Mouse (Mus musculus) forebrain, embryonic 16.5 days (tissue): ENCODE results near the gene Iqgap1. TPM values are rescaled to one million over a fixed set of nuclear protein-coding genes. Genes with fewer than 3 reads are reported as not detected.

Source experiments
- ATAC-seq: fragments of 200-750 bp; cut with Nextera tagmentation; 2 replicates; pipeline ENCODE4 v1.8.0; 2017; ENCODE audit warnings: mild to moderate bottlenecking, moderate library complexity
- H3K27ac ChIP-seq: fragments of 300-500 bp; sonication (generic); 2 replicates; pipeline ENCODE4 v1.5.1; 2014; ENCODE audit warnings: low read length, control low read depth
- H3K27me3 ChIP-seq: fragments of 300-500 bp; sonication (generic); replicated peaks from 2 replicates; pipeline ENCODE4 v1.6.1; 2014; ENCODE audit warnings: low read length; ENCODE audit not compliant: control insufficient read depth, insufficient read depth
- H3K36me3 ChIP-seq: fragments of 300-500 bp; sonication (generic); 2 replicates; pipeline ENCODE4 v1.6.1; 2014; ENCODE audit not compliant: control insufficient read depth, insufficient read depth
- H3K4me1 ChIP-seq: fragments of 300-500 bp; sonication (generic); replicated peaks from 2 replicates; pipeline ENCODE4 v1.6.1; 2014; ENCODE audit warnings: low read length; ENCODE audit not compliant: control insufficient read depth, insufficient read depth
- H3K4me2 ChIP-seq: fragments of 300-500 bp; sonication (generic); 2 replicates; pipeline ENCODE4 v1.6.1; 2014; ENCODE audit warnings: mild to moderate bottlenecking, low read length, control low read depth
- H3K4me3 ChIP-seq: fragments of 300-500 bp; sonication (generic); replicated peaks from 2 replicates; pipeline ENCODE4 v1.5.1; 2014; ENCODE audit warnings: mild to moderate bottlenecking, low read length, control low read depth
- H3K9ac ChIP-seq: fragments of 300-500 bp; sonication (generic); replicated peaks from 2 replicates; pipeline ENCODE4 v1.6.1; 2014; ENCODE audit warnings: low read depth, low read length, control low read depth
- H3K9me3 ChIP-seq: fragments of 300-500 bp; sonication (generic); 2 replicates; pipeline ENCODE4 v1.6.1; 2016; ENCODE audit warnings: low read length; ENCODE audit not compliant: control insufficient read depth
- WGBS: fragments of 180-500 bp; shearing (Covaris S2); extraction: QIAGEN DNeasy Blood & Tissue Kit; methylation state at CpG from one replicate; pipeline ENCODE4 v1.1.7; 2014; 5-methylcytosine and 5-hydroxymethylcytosine counted together
- polyA plus RNA-seq: library from polyadenylated mRNA; unstranded; fragments of >200 nt; fragmentation: Nextera tagmentation; extraction: Ambion mirVana; gene quantifications from 2 replicates; pipeline ENCODE4 v1.2.1, GENCODE M21; 2015

Gene Iqgap1
- 24.5 and 25.9 TPM in 2 replicates for polyA plus RNA-seq

GRCm38 (mm10) chr7:80825843-80826403, at the start of gene Iqgap1:
Gene Iqgap1, minus strand, starts transcription at chr7:80825974.
- H3K27me3 ChIP-seq = no peaks in the 10 kb centered on the region
- no peak within 1 kb of the TSS for H3K27ac ChIP-seq
- H3K4me3 ChIP-seq = no peak within 1 kb of the TSS
- H3K9ac ChIP-seq = no peak within 1 kb of the TSS
- H3K36me3 ChIP-seq = no peaks in the 10 kb centered on the region
- no peaks in the 10 kb centered on the region for H3K4me1 ChIP-seq
- 81% methylated on average over 11 of the region's 11 CpGs for WGBS
- H3K9me3 ChIP-seq = no peaks in the 10 kb centered on the region
- ATAC-seq = no peak
- H3K4me2 ChIP-seq = no peak within 1 kb of the TSS

DNA sequence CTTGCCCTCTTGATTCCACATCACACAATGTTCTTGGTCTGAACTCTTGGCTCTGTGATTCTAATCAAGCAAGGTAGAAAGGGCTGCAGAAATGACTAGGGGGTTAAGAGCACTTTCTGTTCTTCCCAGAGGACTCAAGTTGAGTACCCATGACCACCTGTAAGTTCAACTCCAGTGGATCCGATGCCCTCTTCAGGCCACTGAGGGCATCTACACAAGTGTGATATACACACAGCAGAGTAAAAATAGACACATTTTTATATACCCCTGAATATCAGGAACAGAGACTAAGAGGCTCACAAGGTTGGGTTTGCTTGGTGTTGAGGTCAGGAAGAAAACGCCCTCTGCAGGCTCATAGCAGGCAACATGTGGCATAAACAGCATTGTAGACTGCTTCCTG, 47.9 kb upstream of the Iqgap1 start:
- no peak overlapping the region for H3K4me3 ChIP-seq
- no peaks in the 10 kb centered on the region for H3K27me3 ChIP-seq
- no peak overlapping the region for H3K4me2 ChIP-seq
- ATAC-seq = no peak
- no peaks in the 10 kb centered on the region for H3K9me3 ChIP-seq
- no peak overlapping the region for H3K9ac ChIP-seq
- H3K27ac ChIP-seq = no peak overlapping the region
- H3K36me3 ChIP-seq = peaks cover 33% of the 10 kb centered on the region
- no peaks in the 10 kb centered on the region for H3K4me1 ChIP-seq
- WGBS = 95% methylated on average over 2 of the region's 2 CpGs

DNA sequence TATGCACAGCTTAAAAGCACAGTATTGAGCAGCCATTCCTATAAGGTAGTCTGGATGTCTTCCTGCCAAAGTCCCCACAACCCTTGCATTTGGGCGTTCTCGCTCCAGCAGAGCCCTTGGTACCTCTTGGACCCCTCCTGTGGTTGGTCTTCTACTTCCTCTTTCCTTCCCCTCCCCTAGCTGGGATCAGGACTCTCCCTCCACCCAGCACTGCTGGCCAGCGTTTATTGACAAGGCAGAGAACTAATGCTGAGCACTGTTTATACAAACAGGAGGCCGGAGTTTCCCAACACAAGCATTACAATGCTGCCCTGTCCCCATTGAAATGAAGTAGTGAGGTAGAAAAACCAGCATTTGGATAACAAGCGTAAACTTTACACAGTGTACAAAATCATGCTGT, 47.3 kb upstream of the Iqgap1 start:
- ATAC-seq = peak; percentile 22
- Histone ChIP-seq H3K4me2 (no peak overlapping the region), H3K27me3 (no peaks in the 10 kb centered on the region), H3K36me3 (peaks cover 38% of the 10 kb centered on the region), H3K4me3 (no peak overlapping the region), H3K9me3 (no peaks in the 10 kb centered on the region), H3K9ac (no peak overlapping the region), H3K4me1 (no peaks in the 10 kb centered on the region), H3K27ac (no peak overlapping the region)
- WGBS = 73% methylated on average over 5 of the region's 5 CpGs

GRCm38 (mm10) chr7:80868686-80869085, 42.9 kb upstream of the Iqgap1 start:
- ATAC-seq = no peak
- 100% methylated on average over 2 of the region's 2 CpGs for WGBS
- H3K36me3 ChIP-seq = peaks cover 28% of the 10 kb centered on the region
- no peaks in the 10 kb centered on the region for H3K27me3 ChIP-seq
- no peaks in the 10 kb centered on the region for H3K9me3 ChIP-seq
- peaks cover 13% of the 10 kb centered on the region for H3K4me1 ChIP-seq
- H3K9ac ChIP-seq = no peak overlapping the region
- no peak overlapping the region for H3K27ac ChIP-seq
- H3K4me2 ChIP-seq = no peak overlapping the region
- no peak overlapping the region for H3K4me3 ChIP-seq

DNA sequence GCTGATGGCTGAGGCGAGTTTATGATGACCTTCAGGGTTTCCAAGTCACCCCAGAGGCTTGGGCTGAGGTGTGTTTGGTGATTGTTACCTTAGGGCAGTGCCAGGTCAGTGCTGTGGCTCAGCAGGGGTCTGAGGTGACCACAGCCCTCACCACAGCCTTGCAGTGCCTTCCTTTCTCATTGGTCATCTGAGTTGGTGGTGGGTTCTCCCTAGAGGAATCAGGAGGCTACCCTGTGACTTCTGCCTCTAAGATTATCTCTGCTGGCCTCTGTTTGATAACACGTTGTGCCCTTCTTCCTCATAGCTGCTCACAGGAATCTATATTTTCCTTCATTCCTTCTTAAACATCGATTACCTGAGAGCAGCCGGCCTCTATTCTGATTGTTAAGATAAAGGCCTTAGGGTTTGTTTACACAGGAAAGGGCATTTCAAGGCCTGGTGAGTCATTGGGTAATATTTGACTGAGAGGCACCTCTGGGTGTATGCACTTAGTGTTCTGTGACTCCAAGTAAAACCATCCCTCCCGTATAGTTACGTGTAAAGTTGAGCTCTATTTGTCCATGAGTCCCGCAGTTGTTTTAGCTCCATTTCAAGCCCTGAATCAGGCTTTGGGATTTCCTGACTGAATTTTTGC, 40.9 kb upstream of the Iqgap1 start:
- peaks cover 32% of the 10 kb centered on the region for H3K4me1 ChIP-seq
- peaks cover 24% of the 10 kb centered on the region for H3K36me3 ChIP-seq
- no peak overlapping the region for H3K27ac ChIP-seq
- H3K9me3 ChIP-seq = no peaks in the 10 kb centered on the region
- H3K4me2 ChIP-seq = no peak overlapping the region
- no peak overlapping the region for H3K4me3 ChIP-seq
- 91% methylated on average over 7 of the region's 7 CpGs for WGBS
- no peaks in the 10 kb centered on the region for H3K27me3 ChIP-seq
- no peak for ATAC-seq
- H3K9ac ChIP-seq = no peak overlapping the region

DNA sequence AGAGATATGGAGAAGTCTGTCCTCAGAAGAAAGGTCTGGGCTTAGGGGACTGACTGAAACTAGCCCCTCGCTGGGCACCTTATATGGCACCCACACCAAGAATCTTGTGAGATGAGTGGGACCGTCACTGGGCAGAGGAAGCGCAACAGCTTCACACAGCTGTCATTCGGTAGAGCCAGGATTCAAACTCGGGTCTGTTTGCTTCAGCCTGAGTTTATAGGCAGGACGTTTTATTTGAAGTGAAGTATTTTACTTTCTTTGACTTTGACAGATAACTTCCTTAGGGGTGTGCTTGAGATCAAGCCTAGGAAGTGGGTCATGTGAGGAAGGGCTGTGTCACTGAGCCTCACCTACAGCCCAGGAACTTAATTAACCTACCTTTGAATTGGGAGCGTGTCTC, 39.7 kb upstream of the Iqgap1 start:
- H3K4me3 ChIP-seq = no peak overlapping the region
- WGBS = 91% methylated on average over 7 of the region's 7 CpGs
- H3K36me3 ChIP-seq = peaks cover 24% of the 10 kb centered on the region
- no peak overlapping the region for H3K27ac ChIP-seq
- peaks cover 34% of the 10 kb centered on the region for H3K4me1 ChIP-seq
- H3K4me2 ChIP-seq = no peak overlapping the region
- ATAC-seq = no peak
- no peak overlapping the region for H3K9ac ChIP-seq
- H3K27me3 ChIP-seq = no peaks in the 10 kb centered on the region
- no peaks in the 10 kb centered on the region for H3K9me3 ChIP-seq

DNA sequence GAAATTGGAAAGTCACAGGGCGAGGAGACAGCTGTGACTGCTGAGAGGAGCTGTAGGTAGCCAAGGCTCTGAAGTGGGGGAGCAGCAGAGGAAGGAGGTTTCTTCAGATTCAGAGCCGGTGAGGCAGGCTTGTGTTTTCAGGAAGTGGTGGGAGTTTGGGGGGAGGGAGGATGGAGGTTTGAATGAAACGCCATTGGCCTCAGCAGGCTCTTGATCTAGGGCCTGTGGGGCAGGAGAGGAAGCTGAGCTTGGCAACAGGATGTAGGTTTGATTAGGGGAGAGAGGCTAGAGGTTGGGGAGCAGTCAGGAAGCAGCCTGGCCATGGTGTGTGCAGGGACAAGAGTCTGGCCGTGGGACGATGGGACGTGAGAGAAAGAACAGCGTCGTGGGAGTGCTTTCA, 39.1 kb upstream of the Iqgap1 start:
- ATAC-seq = no peak
- no peak overlapping the region for H3K4me2 ChIP-seq
- peaks cover 36% of the 10 kb centered on the region for H3K4me1 ChIP-seq
- WGBS = 92% methylated on average over 8 of the region's 8 CpGs
- no peaks in the 10 kb centered on the region for H3K27me3 ChIP-seq
- H3K36me3 ChIP-seq = peaks cover 20% of the 10 kb centered on the region
- no peaks in the 10 kb centered on the region for H3K9me3 ChIP-seq
- H3K27ac ChIP-seq = no peak overlapping the region
- H3K4me3 ChIP-seq = no peak overlapping the region
- H3K9ac ChIP-seq = no peak overlapping the region

DNA sequence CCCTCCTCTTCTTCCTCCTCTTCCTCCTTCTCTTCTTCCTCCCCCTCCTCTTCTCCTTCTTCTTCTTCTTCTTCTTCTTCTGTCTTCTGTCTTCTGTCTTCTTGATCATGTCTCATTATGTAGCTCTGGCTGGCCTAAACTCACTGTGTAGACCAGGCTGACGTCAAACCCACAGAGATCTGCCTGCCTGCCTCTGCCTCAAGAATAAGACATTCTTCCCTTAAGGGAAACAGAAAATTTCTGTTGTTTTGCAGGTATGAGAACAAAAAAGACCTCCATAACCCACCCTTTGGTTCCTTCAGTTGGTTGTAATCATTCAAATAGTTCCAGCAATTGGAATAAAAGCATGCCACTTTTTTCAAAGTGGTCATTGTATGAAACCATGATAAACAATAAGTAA, 38.4 kb upstream of the Iqgap1 start:
- Histone ChIP-seq H3K4me3 (no peak overlapping the region), H3K9me3 (no peaks in the 10 kb centered on the region), H3K27ac (no peak overlapping the region), H3K4me2 (peak overlapping the region; percentile 10; the same call in 1 of the 2 replicates), H3K9ac (no peak overlapping the region), H3K4me1 (peaks cover 36% of the 10 kb centered on the region), H3K27me3 (no peaks in the 10 kb centered on the region), H3K36me3 (peaks cover 19% of the 10 kb centered on the region)
- 89% methylated on average over 1 of the region's 1 CpGs for WGBS
- ATAC-seq = no peak

DNA sequence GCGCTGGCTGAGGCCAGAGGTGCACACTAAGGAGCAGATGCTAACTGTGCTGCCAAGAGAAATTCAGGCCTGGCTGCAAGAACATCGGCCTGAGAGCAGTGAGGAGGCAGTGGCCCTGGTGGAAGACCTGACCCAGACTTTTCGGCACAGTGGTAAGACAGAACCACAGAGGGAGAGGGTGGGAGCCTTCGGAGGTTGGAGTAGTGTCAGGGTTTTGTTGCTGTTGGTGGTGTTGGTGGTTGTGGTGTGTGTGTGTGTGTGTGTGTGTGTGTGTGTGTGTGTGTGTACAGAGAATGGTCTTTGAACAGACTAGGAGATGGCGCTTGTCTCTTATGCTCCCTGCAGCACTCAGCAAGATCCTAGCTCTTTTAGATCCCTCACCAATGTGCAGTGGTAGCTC, 37.7 kb upstream of the Iqgap1 start:
- WGBS = 87% methylated on average over 5 of the region's 5 CpGs
- Histone ChIP-seq H3K36me3 (peaks cover 16% of the 10 kb centered on the region), H3K27ac (no peak overlapping the region), H3K27me3 (no peaks in the 10 kb centered on the region), H3K4me2 (peak overlapping the region; percentile 10), H3K9me3 (no peaks in the 10 kb centered on the region), H3K9ac (no peak overlapping the region), H3K4me1 (peaks cover 36% of the 10 kb centered on the region), H3K4me3 (no peak overlapping the region)
- ATAC-seq = no peak
